Mouse (Mus musculus): ENCODE results near the gene Rab4a. TPM values are rescaled to one million over a fixed set of nuclear protein-coding genes. Genes with fewer than 3 reads are reported as not detected.

Rab4a gene
- not detected in 4 replicates for total RNA-seq (2023; ENCODE audit: inconsistent age)

DNA sequence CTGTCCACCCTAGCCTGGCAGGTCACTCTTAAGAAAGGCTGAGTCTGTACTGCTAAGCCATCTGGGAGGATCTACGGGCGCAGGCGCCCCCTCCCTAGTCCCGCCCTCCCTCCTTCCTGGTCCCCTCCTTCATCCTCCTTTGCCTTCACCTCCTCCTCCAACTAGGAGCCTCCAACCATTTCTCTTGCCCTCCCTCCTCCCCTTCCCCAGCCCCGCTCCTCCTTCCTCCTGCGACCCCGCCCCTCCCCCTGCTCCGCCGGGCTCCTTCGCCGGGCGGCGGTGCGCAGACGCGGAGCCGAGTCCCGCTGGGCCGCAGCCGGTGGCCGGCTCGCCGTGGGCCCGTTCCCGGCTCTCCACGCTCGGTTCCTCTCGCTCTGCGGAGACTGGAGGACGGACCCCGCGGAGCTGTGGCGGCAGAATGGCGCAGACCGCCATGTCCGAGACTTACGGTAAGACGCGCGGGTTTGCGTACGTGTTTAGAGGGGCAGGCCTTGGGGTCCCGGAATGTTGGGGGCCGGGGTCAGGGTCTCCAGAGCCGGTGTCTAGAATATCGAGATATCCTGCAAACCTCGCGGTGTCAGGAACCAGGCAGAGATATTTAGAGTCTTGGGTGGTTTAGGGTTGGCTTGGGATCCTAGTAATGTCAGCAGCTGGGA, at the start of gene Rab4a:
TSS of gene Rab4a (plus strand) at position 268 of the 656 bp plus-strand sequence.

DNA sequence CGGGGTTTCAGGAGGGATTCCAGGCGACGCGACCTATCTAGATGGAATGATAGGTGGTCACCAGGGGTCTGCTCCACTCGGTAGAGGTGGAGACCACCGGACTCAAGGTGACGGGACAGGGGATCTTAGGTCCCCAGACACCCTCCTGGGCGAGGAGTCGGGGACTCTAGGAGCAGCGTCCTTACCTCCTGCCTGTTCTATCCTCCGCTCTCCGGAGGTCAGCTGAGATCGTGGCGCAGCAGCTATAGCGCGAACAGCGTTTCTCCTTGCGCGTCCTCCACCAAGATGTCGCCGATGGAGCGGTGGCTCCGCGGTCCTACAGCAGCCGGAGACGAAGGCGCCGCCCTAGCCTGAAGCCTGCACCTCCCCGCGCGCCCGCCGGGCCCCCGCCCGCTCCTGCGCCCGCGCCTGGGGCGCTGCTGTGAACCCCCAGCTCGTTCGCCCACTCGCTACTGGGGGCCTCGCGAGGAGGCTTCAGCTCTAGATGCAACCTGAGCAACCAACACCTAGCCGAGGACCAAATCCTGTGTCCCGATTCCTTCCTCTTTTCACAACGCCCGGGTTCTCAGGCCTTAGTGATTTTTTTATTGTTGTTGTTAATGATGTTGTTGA, 54.0 kb downstream of the Rab4a start, which contains the start of gene Ccsap:
TSS of gene Ccsap (minus strand) at position 562 of the 612 bp plus-strand sequence.

Other genes with a start within 250 kb of the Rab4a start
- gene Rhou, start 152.1 kb upstream of the Rab4a start, total RNA-seq (2023; ENCODE audit: inconsistent age): not detected in 4 replicates
- gene Ccsap, start 54.2 kb downstream of the Rab4a start, total RNA-seq (2023; ENCODE audit: inconsistent age): 19.9 to 23.3 TPM (median 20.3 TPM) in 4 replicates
- 0.35 TPM in 1 of 4 replicates, not detected in the others for gene Acta1, start 88.8 kb downstream of the Rab4a start, total RNA-seq (2023; ENCODE audit: inconsistent age)
- gene Nup133, start 143.3 kb downstream of the Rab4a start, total RNA-seq (2023; ENCODE audit: inconsistent age): 34.3 to 36.8 TPM (median 36.5 TPM) in 4 replicates
- 12.2 to 14.8 TPM (median 13.7 TPM) in 4 replicates for gene Abcb10, start 177.1 kb downstream of the Rab4a start, total RNA-seq (2023; ENCODE audit: inconsistent age)
- 64.1 to 71.4 TPM (median 65.4 TPM) in 4 replicates for gene Taf5l, start 215.4 kb downstream of the Rab4a start, total RNA-seq (2023; ENCODE audit: inconsistent age)
- 22.5 to 24.3 TPM (median 23.0 TPM) in 4 replicates for gene Urb2, start 215.5 kb downstream of the Rab4a start, total RNA-seq (2023; ENCODE audit: inconsistent age)